Mouse (Mus musculus): ENCODE results near the gene Nefh. TPM values are rescaled to one million over a fixed set of nuclear protein-coding genes. Genes with fewer than 3 reads are reported as not detected.

Nefh gene
- total and polyA plus RNA-seq, 2 experiments from 2014 or later: 8.3 to 13.0 TPM

DNA sequence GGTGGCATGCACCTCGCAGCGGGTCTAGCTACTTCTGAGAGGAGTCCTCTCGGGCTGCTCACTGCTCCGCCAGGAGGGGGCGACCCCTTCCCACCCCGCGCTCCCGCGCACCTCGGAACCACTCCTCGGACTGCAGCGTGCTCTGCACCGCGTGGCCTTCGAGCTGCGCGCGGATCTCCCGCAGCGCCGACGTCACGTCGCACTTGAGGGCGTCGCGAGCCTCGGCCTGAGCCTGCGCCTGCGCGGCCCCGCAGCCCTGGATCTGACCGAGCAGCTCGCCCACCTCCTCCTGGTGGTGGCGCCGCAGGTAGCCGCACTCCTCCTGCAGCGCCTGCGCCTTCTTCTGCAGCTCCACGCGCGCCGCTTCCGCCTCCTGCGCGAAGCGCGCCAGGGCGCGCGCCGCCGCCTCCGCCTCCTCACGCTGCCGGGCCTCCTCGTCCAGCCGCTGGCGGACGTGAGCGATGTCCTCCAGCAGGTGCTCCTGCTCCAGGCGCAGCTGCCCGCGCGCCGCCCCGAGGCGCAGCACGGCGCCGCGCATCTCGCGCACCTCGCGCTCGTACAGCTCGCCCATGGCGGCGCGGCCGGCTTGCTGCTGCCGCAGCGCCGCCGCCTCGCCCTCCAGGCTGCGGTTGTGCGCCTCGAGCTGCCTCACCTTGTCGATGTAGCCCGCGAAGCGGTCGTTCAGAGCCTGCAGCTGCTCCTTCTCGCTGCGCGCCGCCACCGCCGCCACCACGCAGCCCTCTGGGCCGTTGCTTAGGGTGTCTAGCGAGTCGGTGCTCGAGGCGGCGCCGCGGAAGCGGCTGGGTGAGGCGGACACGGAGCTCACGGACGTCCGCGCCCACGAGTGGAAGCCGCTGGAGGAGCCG is 684 bp downstream of the Nefh start:
- DNase-seq (ENCODE audit: low spot score): peak; percentile 88
- H3K4me3 ChIP-seq (ENCODE audit: low read depth, low read length): peak overlapping the region; percentile 84
- H3K4me2 ChIP-seq (ENCODE audit: low read depth, low read length, poor library complexity, severe bottlenecking): peak overlapping the region; percentile 78
- ATAC-seq (ENCODE audit: low FRiP score): peak; percentile 95
- 0 out of 2 replicates have a peak, but pooled peaks cover 5% of the 10 kb centered on the region for H3K4me1 ChIP-seq (ENCODE audit: insufficient read depth, low read length)
- peak overlapping the region; percentile 79 for H3K9ac ChIP-seq (replicated peaks; ENCODE audit: low read length, poor library complexity, severe bottlenecking)
- TF ChIP-seq CTCF (IDR thresholded peaks at IDR 0.05): peak; percentile 70
- H3K27ac ChIP-seq (ENCODE audit: low read depth, low read length): peak overlapping the region; percentile 91
- peaks cover 4% of the 10 kb centered on the region; the same call in 1 of the 2 replicates for H3K36me3 ChIP-seq (ENCODE audit: insufficient read depth, low read length)
- under 1% methylated on average over 113 of the region's 120 CpGs for WGBS
- H3K9me3 ChIP-seq (ENCODE audit: low read length): no peaks in the 10 kb centered on the region
- H3K27me3 ChIP-seq (ENCODE audit: insufficient read depth, low read length): peaks cover 23% of the 10 kb centered on the region

DNA sequence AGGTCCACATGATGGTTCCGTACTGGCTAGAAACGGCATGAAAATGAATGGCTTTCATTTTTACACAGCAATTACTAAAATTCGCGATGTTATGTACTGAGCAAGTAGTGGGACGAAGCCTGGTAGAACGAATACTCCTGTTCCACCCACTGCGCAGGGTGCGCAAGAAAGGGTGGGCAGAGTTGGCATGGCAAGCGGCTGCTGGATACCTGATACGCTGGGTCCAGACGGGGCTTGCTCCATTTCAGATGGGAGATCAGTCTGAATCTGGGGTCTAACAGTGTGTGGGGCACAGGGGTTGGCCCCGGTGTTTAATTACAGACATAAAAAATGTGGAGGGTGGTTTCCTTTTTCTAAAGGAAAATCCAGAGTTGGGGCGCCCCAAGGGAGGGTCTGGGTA is 1.3 kb downstream of the Nefh start:
- H3K27me3 ChIP-seq (ENCODE audit: insufficient read depth, low read length): peaks cover 23% of the 10 kb centered on the region
- ATAC-seq (ENCODE audit: low FRiP score) (peak; percentile 45), DNase-seq (ENCODE audit: low spot score) (no peak)
- no peaks in the 10 kb centered on the region for H3K9me3 ChIP-seq (ENCODE audit: low read length)
- 38% methylated on average over 13 of the region's 13 CpGs for WGBS
- H3K4me3 ChIP-seq (ENCODE audit: low read depth, low read length): peak overlapping the region; percentile 84
- 0 out of 2 replicates have a peak, but pooled peaks cover 5% of the 10 kb centered on the region for H3K4me1 ChIP-seq (ENCODE audit: insufficient read depth, low read length)
- H3K36me3 ChIP-seq (ENCODE audit: insufficient read depth, low read length): peaks cover 6% of the 10 kb centered on the region; the same call in 1 of the 2 replicates
- H3K9ac ChIP-seq (replicated peaks; ENCODE audit: low read length, poor library complexity, severe bottlenecking): peak overlapping the region; percentile 79
- peak overlapping the region; percentile 78 for H3K4me2 ChIP-seq (ENCODE audit: low read depth, low read length, poor library complexity, severe bottlenecking)
- H3K27ac ChIP-seq (ENCODE audit: low read depth, low read length): 0 out of 2 replicates have a peak overlapping the region, but pooled peaks have one; percentile 12
- no peak for TF ChIP-seq CTCF (IDR thresholded peaks at IDR 0.05)

DNA sequence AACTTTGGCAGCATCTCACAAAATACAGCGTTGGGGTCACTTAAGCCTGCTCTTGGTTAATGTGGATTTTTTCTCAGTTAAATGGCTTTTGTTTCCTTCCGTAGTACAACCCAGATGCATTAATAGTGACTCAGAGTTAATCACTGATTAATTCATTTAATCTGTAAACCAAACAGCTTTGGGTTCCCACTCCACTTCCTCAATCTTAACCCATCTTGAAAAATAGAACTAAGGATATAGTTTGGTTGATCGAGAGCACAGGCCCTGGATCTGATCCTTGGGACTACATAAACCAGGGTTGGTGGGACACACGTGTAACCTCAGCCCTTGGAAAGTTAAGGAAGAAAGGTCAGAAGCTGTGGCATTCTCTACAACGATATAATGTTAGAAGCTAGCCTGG is 11.6 kb downstream of the Nefh start:
- Histone ChIP-seq H3K27ac (ENCODE audit: low read depth, low read length) (no peak overlapping the region), H3K4me3 (ENCODE audit: low read depth, low read length) (no peak overlapping the region), H3K27me3 (ENCODE audit: insufficient read depth, low read length) (no peaks in the 10 kb centered on the region), H3K9ac (replicated peaks; ENCODE audit: low read length, poor library complexity, severe bottlenecking) (no peak overlapping the region), H3K4me2 (ENCODE audit: low read depth, low read length, poor library complexity, severe bottlenecking) (no peak overlapping the region), H3K9me3 (ENCODE audit: low read length) (no peaks in the 10 kb centered on the region), H3K36me3 (ENCODE audit: insufficient read depth, low read length) (peaks cover 8% of the 10 kb centered on the region; the same call in 1 of the 2 replicates), H3K4me1 (ENCODE audit: insufficient read depth, low read length) (no peaks in the 10 kb centered on the region)
- no peak for DNase-seq (ENCODE audit: low spot score)
- no peak for ATAC-seq (ENCODE audit: low FRiP score)
- 81% methylated on average over 5 of the region's 5 CpGs for WGBS
- TF ChIP-seq CTCF (IDR thresholded peaks at IDR 0.05): no peak

DNA sequence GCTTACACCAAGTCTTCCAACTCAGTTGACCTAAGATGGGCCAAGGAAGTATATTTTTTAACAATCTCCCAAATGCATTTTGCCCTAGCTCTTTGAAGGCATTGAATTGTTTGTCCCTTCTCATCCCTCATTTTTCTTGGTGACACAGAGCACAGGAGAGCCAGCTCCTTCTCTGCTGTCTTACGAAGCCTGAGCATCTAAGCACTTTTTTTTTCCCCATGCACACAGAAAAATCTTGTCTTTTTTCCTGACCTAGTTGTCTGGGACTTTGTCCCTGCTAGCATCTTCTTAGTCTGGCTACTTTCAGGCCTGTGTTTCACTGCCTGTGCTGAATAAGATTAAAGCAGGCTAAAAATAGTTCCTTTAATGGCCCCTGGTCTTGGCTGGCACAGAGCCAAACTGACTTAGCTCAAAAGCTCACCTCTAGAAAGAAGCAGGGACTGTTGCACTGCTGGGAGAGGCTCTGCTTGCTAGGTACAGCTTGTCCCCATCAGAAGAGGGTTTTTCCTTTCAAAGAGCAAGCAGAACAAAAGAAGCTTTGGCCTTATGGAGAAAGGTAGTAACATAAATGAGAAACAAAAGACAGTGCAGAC is 16.8 kb downstream of the Nefh start:
- peak; percentile 66 for DNase-seq (ENCODE audit: low spot score)

DNA sequence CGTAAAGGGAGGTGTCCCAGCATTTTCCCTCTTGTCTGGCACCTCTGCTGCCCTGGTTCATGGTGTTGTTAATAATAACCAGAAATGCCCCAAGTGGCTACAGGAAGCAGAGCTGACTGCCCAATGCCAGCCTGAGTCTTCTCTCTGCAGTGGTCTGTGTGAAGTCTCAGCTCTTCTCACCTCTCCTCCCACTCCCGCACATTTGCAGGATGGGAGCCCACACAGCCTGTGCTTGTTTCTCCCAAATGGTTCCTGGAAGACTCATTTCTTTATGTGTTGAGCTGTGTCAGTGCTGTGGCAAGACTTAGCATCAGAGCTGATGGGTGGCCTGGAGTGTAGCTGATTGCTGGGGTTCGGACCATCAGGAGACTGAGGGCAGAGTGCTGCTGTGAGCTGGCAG is 20.6 kb downstream of the Nefh start:
- no peak overlapping the region for H3K9ac ChIP-seq (replicated peaks; ENCODE audit: low read length, poor library complexity, severe bottlenecking)
- H3K36me3 ChIP-seq (ENCODE audit: insufficient read depth, low read length): peaks cover 72% of the 10 kb centered on the region
- TF ChIP-seq CTCF (IDR thresholded peaks at IDR 0.05): no peak
- H3K4me2 ChIP-seq (ENCODE audit: low read depth, low read length, poor library complexity, severe bottlenecking): no peak overlapping the region
- no peak overlapping the region for H3K4me3 ChIP-seq (ENCODE audit: low read depth, low read length)
- ATAC-seq (ENCODE audit: low FRiP score): no peak
- no peak overlapping the region for H3K27ac ChIP-seq (ENCODE audit: low read depth, low read length)
- H3K9me3 ChIP-seq (ENCODE audit: low read length): no peaks in the 10 kb centered on the region
- no peaks in the 10 kb centered on the region for H3K27me3 ChIP-seq (ENCODE audit: insufficient read depth, low read length)
- H3K4me1 ChIP-seq (ENCODE audit: insufficient read depth, low read length): no peaks in the 10 kb centered on the region
- 93% methylated on average over 3 of the region's 3 CpGs for WGBS
- DNase-seq (ENCODE audit: low spot score): no peak

More for the DNA sequence above, 16.8 kb downstream of the Nefh start:
- Histone ChIP-seq H3K4me2 (ENCODE audit: low read depth, low read length, poor library complexity, severe bottlenecking) (no peak overlapping the region), H3K36me3 (ENCODE audit: insufficient read depth, low read length) (peaks cover 41% of the 10 kb centered on the region), H3K4me3 (ENCODE audit: low read depth, low read length) (no peak overlapping the region), H3K27me3 (ENCODE audit: insufficient read depth, low read length) (no peaks in the 10 kb centered on the region), H3K9me3 (ENCODE audit: low read length) (no peaks in the 10 kb centered on the region), H3K4me1 (ENCODE audit: insufficient read depth, low read length) (no peaks in the 10 kb centered on the region), H3K27ac (ENCODE audit: low read depth, low read length) (peak overlapping the region; percentile 27; the same call in 1 of the 2 replicates), H3K9ac (replicated peaks; ENCODE audit: low read length, poor library complexity, severe bottlenecking) (no peak overlapping the region)
- TF ChIP-seq CTCF (IDR thresholded peaks at IDR 0.05): no peak
- WGBS: 45% methylated on average over 1 of the region's 1 CpGs
- ATAC-seq (ENCODE audit: low FRiP score): no peak

DNA sequence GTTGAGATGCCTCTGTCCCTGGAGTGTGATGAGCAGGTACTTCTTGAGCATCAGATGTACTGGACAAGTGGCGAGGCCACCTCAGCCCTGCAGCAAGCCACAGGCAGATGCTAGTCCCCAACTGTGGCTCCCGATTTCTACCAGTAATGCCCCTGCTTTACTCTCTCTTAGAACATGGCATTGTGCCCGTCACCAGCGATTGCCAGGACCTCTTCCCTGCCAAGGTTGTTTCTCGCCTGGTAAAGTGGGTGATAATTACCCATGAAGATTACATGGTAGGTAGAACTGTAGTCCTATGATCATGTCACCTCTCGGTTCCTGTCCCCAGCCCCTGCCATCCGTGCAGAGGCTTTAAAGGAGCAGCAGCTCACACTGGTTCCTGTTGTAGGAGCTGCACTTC is 26.1 kb downstream of the Nefh start:
- H3K36me3 ChIP-seq (ENCODE audit: insufficient read depth, low read length): peaks cover 80% of the 10 kb centered on the region

More for the DNA sequence above, 26.1 kb downstream of the Nefh start:
- no peak for ATAC-seq (ENCODE audit: low FRiP score)
- Histone ChIP-seq H3K9me3 (ENCODE audit: low read length) (no peaks in the 10 kb centered on the region), H3K9ac (replicated peaks; ENCODE audit: low read length, poor library complexity, severe bottlenecking) (no peak overlapping the region), H3K4me2 (ENCODE audit: low read depth, low read length, poor library complexity, severe bottlenecking) (no peak overlapping the region), H3K4me1 (ENCODE audit: insufficient read depth, low read length) (no peaks in the 10 kb centered on the region), H3K27ac (ENCODE audit: low read depth, low read length) (no peak overlapping the region), H3K4me3 (ENCODE audit: low read depth, low read length) (no peak overlapping the region), H3K27me3 (ENCODE audit: insufficient read depth, low read length) (no peaks in the 10 kb centered on the region)
- no peak for TF ChIP-seq CTCF (IDR thresholded peaks at IDR 0.05)
- DNase-seq (ENCODE audit: low spot score): no peak
- WGBS: 94% methylated on average over 7 of the region's 7 CpGs
